Mouse (Mus musculus) urinary bladder, adult 18-20 months (tissue): Measurements from ENCODE around the gene Brd1.
"Not testable (repeated sequence)": the region's sequence is repeated elsewhere in the genome, so short reads cannot be mapped to it uniquely, and the experiment has no call there.

Experiments
- DNase-seq, 2 experiments: peaks; one replicate each; pipeline ENCODE4 v3.0.0; 2022; ENCODE audit warnings: low spot score in 2 of 2, mixed read lengths in 2 of 2

Brd1 gene

GRCm38 (mm10) chr15:88733834-88734571 lies at the start of gene Brd1:
Brd1 (minus strand) TSS chr15:88734233.
- DNase-seq, result peak; percentile 76

DNA sequence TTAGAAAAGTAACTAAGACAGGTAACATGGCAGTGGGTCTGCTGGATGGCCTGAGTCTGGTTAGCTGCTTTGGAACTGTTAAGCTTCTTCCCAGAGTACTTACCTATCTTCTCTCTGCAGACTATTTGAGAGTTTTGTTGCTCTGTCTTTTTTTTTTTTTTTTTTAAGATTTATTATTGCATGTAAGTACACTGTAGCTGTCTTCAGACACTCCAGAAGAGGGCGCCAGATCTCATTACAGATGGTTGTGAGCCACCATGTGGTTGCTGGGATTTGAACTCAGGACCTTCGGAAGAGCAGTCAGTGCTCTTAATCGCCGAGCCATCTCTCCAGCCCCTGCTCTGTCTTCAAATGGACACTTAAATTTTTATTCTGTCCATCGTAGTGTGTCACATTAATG lies 40.6 kb upstream of the Brd1 start:
- not testable (repeated sequence) for DNase-seq

- no peak for DNase-seq
Measured at GRCm38 (mm10) chr15:88768537-88768936, 34.5 kb upstream of the Brd1 start.

DNA sequence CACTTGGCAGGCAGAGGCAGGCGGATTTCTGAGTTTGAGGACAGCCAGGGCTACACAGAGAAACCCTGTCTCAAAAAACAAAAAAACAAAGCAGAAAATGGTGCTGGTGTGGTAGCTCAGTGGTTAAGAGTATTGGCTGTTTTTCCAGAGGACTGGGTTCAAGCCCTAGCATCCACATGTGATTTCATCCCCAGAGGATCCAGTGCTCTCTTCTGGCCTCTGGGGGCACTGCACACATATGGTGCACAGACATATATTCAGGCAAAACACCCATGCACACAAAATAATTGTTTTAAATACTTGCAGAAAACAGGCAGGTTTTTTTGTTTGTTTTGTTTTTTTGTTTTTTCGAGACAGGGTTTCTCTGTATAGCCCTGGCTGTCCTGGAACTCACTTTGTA lies 32.1 kb upstream of the Brd1 start:
- not testable (repeated sequence) for DNase-seq

DNA sequence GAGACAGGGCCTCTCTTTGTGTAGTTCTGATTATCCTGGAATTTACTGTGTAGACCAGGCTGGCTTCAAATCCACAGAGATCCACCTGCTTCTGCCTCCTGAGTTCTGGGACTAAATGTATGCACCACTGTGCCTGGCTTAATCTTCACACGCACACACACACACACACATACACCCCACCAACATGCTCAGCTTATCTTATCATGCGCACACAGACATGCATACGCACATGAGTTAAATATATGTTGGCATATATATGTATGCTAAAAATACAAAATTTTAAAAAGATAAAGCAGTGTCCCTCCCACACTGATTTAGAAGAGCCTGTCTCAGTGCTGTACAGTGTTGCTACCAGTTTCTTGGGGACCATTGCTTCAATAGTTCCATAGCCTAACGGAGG lies 27.5 kb upstream of the Brd1 start:
- DNase-seq, result no peak

GRCm38 (mm10) chr15:88758061-88758460 lies 24.0 kb upstream of the Brd1 start:
- DNase-seq, result no peak

DNA sequence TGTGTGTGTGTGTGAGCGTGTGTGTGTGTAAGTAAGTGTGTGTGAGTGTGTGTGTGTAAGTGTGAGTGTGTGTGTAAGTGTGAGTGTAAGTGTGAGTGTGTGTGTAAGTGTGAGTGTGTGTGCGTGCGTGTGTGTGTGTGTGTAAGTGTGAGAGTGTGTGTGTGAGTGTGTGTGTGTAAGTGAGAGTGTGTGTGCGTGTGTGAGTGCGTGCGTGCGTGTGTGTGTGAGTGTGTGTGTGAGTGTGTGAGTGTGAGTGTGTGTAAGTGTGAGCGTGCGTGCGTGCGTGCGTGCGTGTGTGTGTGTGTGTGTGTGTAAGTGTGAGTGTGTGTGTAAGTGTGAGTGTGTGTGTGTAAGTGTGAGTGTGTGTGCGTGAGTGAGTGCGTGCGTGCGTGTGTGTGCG lies 21.7 kb upstream of the Brd1 start:
- no peak for DNase-seq

DNA sequence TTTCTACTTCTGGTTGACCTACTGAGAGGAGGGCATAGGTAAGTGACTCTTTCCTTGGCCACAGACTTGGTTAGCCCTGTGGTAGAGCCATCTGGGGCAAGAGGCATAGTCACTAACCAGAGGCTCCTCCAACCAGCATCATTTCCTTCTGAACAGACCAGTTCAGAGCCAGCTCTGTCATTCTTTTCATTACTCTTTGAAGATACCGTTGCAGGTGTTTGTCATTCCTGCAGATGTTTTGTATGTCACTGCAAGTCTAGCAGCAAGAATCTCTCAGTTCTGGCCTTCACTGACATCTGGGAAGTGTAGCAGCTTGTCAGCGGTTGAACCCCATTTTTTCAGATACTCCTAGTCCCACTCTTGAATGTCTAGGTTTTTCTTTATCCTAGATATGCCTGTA lies 20.9 kb upstream of the Brd1 start:
- no peak for DNase-seq

GRCm38 (mm10) chr15:88752403-88752733 lies 18.3 kb upstream of the Brd1 start:
- DNase-seq, result no peak

DNA sequence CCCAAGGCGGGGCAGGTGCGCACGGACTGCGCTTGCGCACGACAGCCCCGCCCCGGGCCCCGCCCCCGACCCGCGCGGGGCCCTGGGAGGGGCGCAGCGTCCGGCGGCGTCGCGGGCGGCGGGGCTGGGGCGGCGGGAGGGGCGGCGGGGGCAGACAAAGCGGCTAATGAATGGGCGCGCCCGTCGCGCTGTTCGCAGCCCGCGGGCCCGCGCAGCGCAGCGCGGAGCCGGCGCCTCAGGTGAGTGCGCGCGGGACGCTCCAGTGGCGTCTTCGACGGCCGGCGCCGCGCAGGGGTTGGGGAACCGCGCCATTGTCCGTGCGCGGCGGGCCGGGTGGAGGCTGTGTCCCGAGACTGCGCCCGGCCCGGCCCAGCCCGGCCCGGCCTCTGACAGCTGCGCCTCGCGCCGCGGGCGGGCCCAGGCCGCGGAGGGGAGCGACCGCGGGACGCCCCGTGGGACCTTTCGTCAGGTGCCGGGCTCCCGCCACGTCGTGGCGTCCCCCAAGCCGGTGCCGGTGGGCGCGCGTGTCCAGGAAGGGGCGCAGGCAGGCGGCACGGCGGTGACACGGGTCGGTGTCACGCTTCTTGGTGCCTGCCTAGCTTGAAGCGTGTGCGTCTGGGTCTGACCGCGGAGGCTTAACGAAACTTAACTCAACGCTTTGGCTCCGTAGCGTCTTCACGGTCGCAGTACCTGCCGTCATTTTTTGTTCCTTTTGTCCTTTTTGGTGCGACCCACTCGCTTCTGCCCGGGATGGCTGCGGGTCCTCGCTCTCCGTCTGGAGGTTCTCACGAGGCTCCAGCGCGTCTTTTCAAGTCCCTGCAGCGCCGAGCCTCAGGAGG lies 17.8 kb upstream of the Brd1 start, which contains the start of gene Zbed4:
Gene Zbed4 (plus strand): TSS at position 97 of the 839 bp plus-strand sequence.
- peak; percentile 17 to 61 for DNase-seq

DNA sequence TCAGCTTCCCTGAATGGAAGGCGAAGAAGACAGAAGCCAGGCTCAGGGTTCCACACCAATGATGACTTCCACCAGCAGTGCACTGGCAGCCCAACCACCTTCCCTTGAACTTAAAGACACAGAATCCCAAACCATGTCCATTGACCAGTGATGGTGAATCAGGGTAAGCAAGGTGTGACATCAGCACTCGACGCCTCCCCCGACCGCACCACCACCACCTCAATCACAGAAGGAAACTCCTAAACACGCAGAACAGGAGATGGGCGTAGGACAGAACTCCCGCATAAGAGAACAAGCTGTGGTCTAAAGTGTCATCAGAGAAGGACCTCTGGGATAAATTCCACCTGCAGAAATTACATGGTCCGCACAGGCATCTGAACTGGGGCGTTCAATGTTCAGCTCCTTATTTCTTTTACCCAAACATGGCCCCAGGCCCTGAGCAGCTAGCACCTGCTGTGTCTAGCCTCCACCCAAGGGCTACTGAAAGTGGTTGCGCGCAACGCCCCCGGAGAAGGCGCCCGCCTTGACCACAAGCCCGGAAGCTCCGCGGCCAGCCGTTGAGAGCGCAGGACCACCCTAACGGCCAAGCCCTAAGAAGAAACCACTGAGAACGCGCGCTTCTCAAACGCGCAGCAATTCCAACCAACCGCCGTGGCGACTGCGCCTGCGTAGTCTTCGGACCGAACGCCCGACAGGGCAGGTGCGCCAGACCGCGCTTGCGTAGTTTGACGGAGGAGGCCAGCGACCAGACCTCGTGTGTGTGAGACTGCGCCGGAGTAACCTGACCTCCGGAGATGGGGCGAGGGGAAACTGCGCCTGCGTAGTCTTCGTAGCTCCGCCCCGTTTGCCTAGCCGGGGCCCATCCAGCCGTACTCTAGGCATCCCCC lies 16.9 kb upstream of the Brd1 start:
- peak; percentile 94 to 99 for DNase-seq

GRCm38 (mm10) chr15:88750032-88750431 lies 16.0 kb upstream of the Brd1 start:
- no peak for DNase-seq

DNA sequence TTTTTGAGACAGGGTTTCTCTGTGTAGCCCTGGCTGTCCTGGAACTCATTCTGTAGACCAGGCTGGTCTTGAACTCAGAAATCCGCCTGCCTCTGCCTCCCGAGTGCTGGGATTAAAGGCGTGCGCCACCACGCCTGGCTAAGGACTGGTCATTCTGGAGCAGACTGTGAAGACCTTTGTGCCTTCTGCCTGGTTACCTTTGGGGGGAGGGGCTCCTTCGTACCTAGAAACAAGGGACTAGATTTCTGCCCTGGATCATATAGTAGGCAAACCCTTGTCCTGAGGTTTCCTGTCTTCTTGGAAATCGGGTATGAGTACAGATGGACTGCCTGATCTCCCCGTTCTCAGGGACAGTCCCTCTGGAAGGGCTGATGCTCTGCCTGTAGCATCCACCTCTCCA lies 15.6 kb upstream of the Brd1 start:
- not testable (repeated sequence) for DNase-seq

- DNase-seq, result no peak
Measured at GRCm38 (mm10) chr15:88745926-88746325, 11.9 kb upstream of the Brd1 start.

GRCm38 (mm10) chr15:88745347-88745746 lies 11.3 kb upstream of the Brd1 start:
- no peak for DNase-seq

DNA sequence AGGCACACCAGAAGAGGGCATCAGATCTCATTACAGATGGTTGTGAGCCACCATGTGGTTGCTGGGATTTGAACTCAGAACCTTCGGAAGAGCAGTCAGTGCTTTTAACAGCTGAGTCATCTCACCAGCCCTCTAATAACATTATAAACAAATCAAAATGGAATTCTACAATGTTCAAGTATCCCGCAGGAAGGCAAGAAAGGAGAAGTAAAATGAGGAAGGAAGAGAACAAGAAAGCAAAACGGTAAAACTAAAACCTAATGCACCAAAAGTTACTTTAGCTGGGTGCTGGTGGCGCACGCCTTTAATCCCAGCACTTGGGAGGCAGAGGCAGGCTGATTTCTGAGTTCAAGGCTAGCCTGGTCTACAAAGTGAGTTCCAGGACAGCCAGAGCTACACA lies 9.3 kb upstream of the Brd1 start:
- not testable (repeated sequence) for DNase-seq

- no peak for DNase-seq
Measured at GRCm38 (mm10) chr15:88741366-88741765, 7.3 kb upstream of the Brd1 start.

- no peak for DNase-seq
Measured at GRCm38 (mm10) chr15:88738466-88738865, 4.4 kb upstream of the Brd1 start.

DNA sequence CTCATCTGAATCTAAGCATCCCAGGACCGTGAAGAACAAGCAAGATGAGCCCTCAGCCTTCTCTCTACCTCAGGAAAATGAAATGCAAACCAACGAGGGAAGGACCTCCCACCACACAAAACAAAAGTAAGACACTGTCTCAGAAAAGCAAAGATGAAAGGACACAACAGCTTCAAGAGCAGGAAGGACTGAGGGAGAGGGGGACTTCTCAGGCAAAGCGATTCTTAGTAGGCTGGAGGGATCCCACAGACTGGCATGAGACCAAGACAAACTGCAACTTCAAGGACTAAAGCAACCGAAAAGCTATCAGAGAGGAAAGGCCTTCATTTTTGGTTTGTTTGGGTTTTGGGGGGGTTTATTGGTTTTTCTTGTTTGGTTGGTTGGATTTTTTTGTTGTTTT lies 2.1 kb upstream of the Brd1 start:
- no peak for DNase-seq

DNA sequence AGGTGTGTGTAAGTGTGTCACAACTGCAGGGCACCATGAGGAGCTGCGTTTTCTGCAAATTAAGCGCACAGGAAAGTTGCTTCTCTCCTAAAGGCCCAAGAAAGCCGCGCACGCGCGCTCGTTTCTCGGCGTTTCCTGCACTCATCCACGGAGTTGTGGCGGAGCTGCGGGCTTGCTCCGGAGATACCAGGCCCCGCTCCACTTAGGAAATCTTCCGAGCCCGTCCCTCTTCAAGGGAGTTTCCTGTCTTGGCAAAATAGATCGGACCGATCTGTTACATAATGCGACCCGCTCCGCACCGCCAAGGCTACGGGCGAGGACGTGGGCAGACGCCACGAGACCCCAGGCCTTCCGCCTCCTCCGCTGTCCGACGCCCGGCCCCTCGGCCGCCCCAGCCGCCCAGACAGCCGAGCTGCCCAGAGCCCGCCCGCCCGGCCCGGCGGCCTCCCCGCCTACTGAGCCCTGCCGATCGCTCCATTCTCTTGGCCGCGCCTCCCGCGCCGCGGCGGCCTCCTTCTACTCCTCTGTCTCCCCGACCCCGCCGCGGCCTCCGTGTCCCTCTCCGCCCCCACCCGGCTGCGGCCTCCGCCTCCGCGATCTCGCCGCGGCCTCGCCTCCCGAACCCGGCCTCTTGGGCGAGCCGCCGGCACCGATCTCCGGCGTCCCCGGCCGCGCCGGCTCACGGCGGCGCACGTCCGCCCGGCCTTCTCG lies 837 bp downstream of the Brd1 start:
- DNase-seq, result peak; percentile 49 to 65

DNA sequence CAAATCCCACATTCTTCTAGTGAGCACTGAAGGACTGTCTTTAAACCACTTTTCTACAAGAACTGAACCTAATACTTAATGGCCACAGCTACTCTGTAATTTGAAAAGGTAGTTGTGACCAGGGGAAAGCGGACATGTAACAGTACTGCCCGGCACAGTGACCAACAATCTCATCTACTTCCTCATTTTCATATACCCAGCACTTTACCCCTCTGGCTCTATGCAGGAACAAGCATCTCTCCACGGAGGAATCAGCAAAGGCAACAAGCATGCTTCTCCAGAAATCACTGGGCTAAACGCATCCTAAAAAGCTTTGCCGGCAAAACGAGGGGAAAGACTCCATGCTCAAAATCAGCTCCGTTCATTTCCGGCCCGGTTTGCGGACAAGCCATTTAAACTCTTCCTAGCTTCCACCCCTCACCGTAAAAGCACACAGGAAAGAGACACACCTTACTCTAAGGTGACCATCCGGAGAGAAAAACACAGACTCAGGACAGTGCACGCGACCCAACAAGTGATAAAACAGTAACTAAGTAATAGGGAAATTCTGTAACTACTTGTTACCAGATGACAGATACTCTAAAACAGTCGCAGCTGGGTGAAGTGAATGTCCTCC lies 1.5 kb downstream of the Brd1 start:
- no peak for DNase-seq
